Mouse (Mus musculus): ENCODE results near the gene Rab25. TPM values are rescaled to one million over a fixed set of nuclear protein-coding genes. Genes with fewer than 3 reads are reported as not detected.

Rab25 gene
- total RNA-seq, 2 experiments from 2014 or later: not detected

Small RNA genes within 50 kb of the gene (microRNA-seq; reads per million reads assigned to microRNA genes)
- 0 reads per million in 2 experiments for gene Mir1905

Other genes starting within 250 kb of the Rab25 start
- 10 to 100 TPM; 86.1 to 99.6 TPM for gene Glmp, start 223.3 kb downstream of the Rab25 start, total RNA-seq (2021)
- 1 to 10 TPM; 1.4 to 1.9 TPM for gene Tmem79, start 212.2 kb downstream of the Rab25 start, total RNA-seq (2021)
- 10 to 100 TPM; 41.1 to 46.1 TPM for gene Smg5, start 212.0 kb downstream of the Rab25 start, total RNA-seq (2021)
- 1 to 10 TPM in 1 of 2 experiments, under 1 TPM in 1; 0.35 to 1.3 TPM for gene Paqr6, start 183.7 kb downstream of the Rab25 start, total RNA-seq (2021)
- not detected for gene Bglap3, start 175.6 kb downstream of the Rab25 start, total RNA-seq (2021)
- gene Bglap2, start 169.6 kb downstream of the Rab25 start, total RNA-seq (2021): not detected
- gene Bglap, start 163.8 kb downstream of the Rab25 start, total RNA-seq (2021): not detected
- 10 to 100 TPM; 43.4 to 49.5 TPM for gene Pmf1, start 138.0 kb downstream of the Rab25 start, total RNA-seq (2021)
- gene Slc25a44, start 123.2 kb downstream of the Rab25 start, total RNA-seq (2021): 10 to 100 TPM; 15.2 to 16.3 TPM
- 1 to 10 TPM; 1.8 to 1.9 TPM for gene Sema4a, start 87.1 kb downstream of the Rab25 start, total RNA-seq (2021)
- 100 to 1,000 TPM; 164 to 173 TPM for gene Lmna, start 38.3 kb downstream of the Rab25 start, total RNA-seq (2021)
- gene Mex3a, start 15.9 kb downstream of the Rab25 start, total RNA-seq (2021): 1 to 10 TPM; 3.4 to 6.3 TPM
- gene Lamtor2, start 4.8 kb upstream of the Rab25 start, total RNA-seq (2021): 10 to 100 TPM; 87.3 to 94.0 TPM
- 10 to 100 TPM; 56.5 to 57.2 TPM for gene Ubqln4, start 5.5 kb upstream of the Rab25 start, total RNA-seq (2021)
- gene Ssr2, start 27.6 kb upstream of the Rab25 start, total RNA-seq (2021): 100 to 1,000 TPM; 127 to 130 TPM
- 10 to 100 TPM; 89.5 to 96.3 TPM for gene Arhgef2, start 57.7 kb upstream of the Rab25 start, total RNA-seq (2021)
- gene Rxfp4, start 104.8 kb upstream of the Rab25 start, total RNA-seq (2021): not detected
- gene Khdc4, start 137.5 kb upstream of the Rab25 start, total RNA-seq (2021): 10 to 100 TPM; 39.5 to 42.9 TPM
- gene Rit1, start 168.5 kb upstream of the Rab25 start, total RNA-seq (2021): 10 to 100 TPM; 59.4 to 70.2 TPM
- 1 to 10 TPM; 5.7 to 6.7 TPM for gene Syt11, start 226.9 kb upstream of the Rab25 start, total RNA-seq (2021)

Data from heart, postnatal 10 days (tissue).